Mouse (Mus musculus) frontal cortex, postnatal 14 days (tissue): ENCODE data around the gene Abcg4.

Experiments used
- DNase-seq, 2 experiments: peaks; one replicate each; pipeline ENCODE4 v3.0.0; 2022; ENCODE audit warnings: low spot score in 2 of 2

Abcg4 gene

DNA sequence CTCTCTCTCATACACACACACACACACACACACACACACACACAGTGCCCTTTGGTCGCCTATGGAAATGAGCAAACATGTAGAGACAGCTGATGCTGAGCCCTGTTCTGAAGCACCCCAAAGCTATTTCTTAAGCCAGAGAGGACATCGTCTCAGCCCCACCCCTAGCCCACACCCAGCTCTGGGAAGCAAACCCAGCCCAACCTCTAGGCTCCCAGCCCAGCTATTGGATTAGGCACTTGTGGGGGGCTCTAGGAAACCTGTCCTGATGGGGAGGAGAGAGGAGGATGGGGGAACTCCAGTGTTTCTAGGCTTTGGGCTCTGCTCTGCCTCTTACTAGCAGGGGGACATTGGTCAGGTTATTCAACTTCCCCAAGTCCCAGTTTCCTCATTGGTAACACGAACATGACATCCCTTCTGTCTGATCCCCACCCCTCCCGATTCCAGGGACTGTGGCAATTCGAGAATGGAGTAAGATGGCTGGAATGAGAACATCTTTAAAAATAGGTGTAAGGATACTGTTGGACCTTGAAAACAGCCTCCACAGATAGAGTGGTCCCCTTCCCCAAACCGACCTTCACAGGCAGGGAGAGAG, 2.1 kb downstream of the Abcg4 start:
- DNase-seq: no peak

DNA sequence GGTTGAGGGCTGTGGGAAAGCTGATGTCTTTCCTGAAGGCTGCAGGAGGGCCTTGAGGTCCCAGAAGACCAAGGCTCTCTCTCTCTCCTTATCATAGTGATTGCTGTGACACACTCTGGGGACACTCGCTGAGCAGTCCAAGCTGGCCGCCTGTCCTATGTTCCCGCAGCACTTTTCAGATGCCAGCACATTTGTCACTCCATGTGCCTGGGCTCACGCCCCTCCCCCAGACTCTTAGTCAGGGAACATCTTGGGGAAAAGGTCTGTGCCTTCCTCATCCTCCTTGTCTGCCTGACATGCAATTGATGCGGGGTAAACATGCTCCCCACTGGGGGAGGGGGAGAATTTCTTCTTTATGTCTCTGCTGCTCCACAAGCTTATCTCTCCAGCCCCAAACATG, 5.2 kb downstream of the Abcg4 start:
- no peak for DNase-seq

DNA sequence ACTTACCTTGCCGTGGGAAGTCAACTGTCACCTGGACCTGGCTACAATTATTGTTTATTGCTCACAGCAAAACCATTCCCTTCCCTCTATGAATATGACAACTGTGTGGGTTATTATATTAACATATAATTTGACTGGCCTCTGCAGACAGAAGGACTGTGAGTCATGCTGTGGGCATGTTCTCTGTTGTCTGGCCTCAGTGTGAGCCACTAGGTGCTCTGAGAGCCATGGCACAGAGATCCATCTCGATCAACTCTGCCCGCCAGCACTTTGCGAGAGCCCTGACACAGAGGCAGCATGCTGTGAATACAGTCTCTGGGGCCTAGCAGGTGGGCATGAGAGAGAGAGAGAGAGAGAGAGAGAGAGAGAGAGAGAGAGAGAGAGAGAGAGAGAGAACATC, 18.4 kb downstream of the Abcg4 start:
- no peak for DNase-seq

DNA sequence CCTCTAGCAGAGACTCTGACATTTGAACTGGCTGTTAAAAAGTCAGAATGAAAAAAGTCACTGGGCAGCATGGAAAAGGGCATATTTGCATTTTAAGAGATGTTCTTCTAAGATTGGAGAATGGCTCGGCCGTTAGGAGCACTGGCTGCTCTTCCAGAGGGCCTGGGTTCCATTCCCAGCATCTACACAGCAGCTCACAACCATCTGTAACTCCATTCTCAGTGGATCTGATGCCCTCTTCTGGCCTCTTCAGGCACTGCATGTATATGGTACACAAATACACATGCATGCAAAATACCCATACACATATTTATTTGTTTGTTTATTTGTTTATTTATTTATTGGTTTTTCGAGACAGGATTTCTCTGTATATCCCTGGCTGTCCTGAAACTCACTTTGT, 19.3 kb downstream of the Abcg4 start:
- no peak for DNase-seq

DNA sequence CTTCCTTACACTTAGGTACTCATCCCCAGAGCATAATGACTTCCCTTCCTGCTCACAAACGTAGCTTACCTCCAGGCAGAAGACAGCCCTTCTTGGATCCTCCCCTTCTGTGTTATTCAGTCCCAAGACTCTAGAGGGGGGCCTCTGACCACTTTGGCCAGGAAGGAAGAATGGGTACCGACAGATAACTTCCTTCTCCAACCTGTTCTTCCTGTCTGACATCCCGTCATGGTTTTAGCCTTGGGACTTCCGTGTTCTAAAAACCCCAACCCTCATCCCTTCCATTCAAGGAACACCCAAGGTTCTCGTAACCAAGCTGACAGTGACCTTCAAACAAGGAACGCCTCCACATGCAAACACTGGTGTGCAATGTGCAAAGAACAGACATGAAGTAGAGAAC, 20.0 kb downstream of the Abcg4 start, which contains the start of gene Nlrx1:
Nlrx1 (minus strand) TSS at position 168 of the 400 bp plus-strand sequence.
- no peak for DNase-seq

DNA sequence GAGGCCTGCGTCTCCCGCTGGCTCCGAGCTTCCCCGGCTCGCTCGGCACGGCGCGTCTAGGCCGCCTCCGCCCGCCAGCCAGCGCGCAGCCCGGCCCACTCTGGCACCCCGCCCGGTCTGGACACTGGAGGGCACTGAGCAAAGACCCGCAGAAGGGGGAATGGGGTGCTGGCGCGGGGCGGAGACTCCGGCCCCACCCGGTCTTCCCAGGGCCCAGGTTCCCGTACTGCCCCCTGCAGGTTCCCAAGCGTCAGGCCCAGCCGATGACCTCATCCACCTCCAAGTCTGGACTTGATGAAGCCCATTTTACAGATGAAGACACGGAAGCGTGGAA, 20.4 kb downstream of the Abcg4 start:
- DNase-seq: peak; percentile 66 to 73

DNA sequence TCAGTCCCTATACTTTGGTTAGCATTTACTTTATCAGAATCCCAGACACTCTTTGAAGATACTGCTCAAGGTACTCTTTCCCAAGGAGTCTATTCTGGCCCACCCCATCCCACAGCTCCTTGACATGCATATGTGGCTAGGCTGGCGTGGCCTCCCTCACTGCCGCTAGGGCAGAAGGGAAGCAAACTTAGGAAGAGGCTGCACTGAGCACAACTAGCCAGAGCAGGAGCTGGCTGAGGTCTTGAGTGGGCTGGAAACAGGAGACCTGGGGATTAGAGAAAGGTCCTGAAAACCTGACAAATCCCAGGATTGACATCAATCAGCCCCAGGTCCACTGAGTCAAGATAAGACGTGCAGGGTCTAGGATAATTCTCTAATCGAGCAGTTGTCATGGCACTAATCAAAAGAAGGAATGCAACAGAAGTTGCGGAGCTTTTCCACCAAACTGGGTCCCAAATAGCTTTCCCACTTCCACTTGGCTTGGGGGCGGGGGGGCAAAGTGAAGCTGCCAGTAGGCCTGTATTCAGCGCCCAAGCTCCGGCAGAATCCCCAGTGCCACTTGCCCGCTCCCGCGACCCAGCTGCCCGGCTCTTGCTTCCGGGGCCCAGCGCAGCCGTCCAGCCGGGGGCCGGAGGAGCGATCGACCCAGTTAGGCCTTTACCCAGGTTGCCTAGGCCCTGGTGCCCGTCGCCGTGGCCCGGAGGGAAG, 20.9 kb downstream of the Abcg4 start:
- no peak for DNase-seq

DNA sequence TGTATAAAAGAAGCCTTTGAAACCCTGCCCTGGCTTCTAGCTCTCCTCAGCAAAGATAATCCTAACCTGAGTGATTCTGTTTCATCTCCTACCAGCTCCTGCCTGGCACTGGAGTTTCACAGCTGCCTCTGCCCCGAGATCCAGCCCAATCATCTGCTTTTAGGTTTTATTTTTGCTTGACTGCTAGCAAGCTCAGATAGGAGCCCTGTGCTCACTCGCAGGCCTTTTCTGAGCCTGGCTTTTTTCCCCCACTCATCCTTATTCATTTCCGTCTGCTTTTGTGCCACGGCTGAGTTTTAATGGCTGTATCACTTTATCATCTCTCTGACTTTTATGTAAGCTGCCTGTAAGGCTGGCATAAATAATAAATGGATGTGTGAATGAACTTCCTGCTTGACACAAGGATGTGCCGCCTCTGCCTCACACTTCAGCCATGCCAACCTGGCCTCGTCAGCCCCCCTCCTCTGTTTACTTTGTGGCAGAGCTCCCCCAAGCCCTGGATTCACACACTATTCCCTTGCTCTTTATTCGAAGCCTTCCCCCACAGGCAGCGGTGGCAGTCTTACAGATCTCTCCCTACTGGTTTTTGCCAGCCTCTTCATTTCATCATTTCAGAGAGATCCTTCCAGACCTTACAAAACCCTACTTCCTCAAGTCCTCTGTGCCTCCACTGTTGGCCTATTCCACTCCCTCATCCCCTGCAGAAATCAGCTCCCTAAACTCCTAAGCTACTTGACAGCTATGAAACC, 21.8 kb downstream of the Abcg4 start:
- DNase-seq: peak in 1 of 2 experiments; percentile 27

DNA sequence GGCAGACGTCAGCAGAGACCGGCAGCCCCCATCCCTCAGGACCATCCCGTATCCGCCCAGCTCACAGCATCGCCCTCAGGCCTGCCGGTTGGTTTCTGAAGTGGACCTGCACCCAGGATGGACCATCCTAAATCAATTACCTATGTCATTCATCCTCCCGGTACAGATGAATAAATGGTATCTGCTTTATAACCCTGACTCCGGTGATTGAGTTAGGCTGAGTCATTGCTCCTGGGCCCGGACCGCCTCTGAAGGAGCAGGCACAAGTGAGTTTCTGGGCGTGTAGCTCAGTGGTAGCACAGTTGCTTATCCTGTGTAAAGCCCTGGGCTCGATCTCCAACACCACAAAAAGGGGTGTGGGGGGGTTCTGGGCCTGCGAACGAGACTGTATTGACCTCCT, 27.0 kb downstream of the Abcg4 start:
- DNase-seq: no peak

DNA sequence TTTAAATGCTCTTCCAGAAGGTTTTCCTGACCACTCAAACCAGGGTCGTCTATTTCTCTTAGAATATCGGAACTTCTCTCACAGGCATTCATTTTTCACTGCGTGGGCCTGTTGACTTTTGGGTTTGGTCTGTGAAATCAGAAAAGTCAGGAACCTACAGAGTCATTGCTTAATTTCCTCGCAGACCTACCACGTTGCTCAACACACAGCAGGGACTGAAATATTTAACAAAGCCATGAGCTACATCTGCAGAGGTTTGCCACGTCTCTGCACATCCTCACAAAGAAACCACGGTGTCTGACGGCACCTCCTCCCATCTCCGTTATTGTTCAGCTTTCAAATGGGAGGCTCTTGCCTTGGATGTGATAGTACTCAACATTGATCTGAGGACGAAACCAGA, 29.4 kb downstream of the Abcg4 start:
- DNase-seq: no peak

DNA sequence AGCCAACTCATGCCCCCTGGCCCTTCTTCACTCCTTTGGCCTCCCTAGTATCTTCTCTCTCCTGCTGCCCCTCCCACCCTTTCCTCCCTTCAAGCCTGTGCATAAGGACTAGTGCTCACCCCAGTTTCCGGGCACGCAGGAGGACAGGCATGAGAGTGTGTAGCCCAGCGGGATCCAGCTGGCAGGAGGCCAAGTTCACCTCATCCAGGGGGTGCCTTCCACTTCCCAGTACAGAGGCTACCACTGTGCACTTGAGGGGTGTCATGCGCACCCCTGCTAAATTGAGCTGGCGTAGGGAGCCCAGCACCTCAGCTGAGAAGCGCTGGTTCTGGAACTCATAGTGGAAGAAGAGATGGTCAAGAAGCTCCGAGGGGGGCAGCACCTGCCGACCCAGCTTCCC, 32.2 kb downstream of the Abcg4 start:
- no peak for DNase-seq

DNA sequence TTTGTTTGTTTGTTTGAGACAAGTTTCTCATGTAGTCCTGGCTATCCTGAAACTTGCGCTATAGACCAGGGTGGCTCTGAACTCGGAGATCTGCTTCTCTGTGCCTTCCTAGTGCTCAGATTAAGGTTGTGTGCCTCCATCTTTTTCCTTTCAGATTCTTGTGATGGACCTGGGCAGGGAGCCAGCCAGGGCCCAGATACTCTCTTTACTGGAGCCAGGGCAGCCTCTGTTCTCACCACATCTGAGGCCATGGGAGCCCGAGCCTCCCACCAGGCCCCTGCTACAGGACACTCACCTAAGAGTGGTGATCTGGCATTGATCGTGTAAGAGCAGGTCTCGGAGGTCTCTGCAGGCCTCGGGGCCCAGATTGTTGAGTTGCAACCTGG, 33.3 kb downstream of the Abcg4 start:
- DNase-seq: no peak

DNA sequence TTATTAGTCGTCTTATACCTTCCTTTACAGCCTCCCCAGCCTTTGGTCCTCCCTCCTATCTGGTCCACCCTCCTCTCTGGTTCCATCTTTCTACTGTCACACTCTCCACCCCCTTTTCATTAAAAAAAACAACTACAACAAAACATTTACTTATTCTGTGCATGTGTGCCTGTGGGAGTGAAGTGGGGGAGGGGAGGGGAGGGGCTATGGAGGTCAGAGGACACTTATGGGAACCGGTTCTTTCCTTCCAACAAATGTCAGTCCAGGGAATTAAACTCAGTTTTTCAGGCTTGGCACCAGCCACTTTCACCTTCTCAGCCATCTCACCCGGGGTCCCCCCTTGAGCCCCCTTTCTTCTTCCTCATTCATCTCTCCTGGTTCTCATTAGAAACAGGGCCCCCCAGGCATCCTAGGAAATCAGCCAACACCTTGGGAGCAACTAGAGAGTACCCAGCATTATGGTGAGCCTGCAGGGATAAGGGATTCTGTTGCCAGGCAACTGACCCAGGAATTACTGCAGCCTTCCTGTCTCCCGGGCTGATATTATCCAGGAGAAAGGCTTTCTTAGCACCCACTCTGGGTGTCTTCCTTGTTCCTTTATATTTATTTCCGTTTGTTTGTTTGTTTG, 33.8 kb downstream of the Abcg4 start:
- no peak for DNase-seq

DNA sequence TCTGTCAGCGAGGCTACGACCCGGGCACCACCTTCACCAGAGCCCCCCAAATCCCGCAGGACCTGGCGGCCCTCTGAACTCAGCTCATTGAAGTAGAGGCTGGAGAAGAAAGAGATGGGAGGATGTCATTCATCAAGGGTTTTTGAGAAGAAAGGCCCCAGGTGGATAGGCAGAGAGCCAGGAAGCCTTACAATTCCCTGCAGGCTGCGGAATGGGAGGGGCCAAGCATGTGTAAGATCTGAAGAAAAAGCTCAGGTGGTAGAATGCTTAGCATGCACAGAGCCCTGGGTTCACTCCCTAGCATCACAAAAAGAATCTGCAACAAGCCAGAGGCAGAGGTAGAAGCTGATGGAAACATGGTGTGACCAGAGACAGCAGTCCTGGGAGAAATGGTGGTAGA, 35.0 kb downstream of the Abcg4 start:
- no peak for DNase-seq

DNA sequence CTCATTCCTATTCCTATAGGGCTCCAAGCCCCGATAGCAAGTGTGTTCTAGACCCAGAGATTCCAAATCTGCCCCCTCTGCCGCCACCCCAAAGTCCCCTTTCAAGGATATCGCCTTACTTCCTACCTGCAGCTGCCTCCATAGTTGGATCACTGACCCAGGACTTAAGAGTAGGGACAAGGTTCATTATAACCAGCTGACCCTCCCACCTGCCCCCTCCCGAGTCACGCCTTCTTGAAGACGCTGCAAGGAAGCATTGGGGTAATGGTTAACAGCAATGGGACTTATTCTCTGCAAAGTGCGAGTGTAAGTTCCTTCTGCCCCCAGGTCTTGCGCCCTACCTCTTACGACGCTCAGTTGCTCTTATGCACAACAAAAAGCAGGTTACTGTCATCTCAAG, 37.1 kb downstream of the Abcg4 start, which contains the start of gene Pdzd3:
Pdzd3 (minus strand) TSS at position 158 of the 400 bp plus-strand sequence.
- no peak for DNase-seq

DNA sequence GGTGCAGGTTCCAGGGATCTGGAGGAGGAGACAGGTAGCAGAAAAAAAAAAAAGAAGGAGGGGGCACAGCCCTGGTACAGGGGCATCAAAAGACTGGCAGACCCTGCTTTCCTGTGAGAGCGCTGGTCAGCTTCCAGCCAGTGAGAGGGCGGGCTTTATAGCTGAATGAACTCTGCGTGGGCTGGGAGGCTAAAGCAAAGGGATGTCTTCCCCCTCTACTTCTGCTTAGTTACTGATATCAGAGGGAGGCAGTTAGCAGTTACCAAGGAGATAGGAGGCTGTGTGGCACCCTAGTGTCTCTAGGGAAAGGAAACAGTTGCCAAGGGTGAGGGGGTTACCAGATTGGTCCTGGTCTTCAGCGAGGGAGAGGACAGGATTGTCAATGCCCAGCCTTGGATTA, 38.0 kb downstream of the Abcg4 start:
- DNase-seq: no peak

DNA sequence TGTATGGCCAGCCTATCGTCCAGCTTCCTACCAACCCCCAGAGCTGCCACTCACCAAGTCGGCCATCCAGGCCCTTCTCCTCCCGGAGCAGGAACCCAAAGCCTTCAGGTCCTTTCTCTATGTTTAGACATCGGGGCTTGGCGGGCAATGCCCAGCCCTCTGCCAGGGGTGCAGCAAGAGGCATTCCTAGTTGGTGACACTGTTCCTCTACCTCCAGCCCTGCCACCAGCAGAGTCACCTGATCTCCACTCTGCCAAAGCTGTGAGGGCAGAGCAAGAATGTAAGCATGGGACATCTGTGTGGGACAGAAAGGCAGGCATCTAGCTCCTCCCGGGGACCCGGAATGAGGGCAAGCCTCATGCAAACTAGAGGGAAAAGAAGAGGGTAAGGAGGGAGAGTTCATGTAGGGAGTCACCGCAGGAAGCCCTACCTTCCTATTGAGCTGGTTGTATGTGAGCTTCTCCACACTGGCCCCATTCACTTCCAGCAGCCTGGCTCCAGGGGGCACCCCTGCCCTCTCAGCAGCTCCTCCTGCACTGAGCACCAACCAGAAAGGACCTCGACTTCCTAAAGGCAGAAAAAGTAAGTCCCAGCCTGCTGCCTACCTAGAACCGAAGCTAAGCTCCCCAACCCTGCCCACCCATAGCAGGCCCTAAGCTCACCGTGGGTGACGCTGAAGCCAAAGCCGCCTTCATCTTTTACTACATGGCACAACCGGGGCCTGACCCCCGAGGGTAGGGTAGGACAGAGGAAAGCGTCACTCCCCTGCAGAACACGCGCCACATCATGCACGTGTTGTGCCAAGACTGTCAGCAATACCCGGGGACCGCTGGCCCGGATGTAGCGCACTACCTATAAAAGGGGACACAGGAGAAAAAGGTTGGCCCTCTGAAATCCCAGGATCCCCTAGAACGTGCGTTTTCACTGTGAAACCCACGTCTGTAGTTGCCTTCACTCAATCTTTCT, 39.0 kb downstream of the Abcg4 start:
- DNase-seq: peak in 1 of 2 experiments; percentile 59

DNA sequence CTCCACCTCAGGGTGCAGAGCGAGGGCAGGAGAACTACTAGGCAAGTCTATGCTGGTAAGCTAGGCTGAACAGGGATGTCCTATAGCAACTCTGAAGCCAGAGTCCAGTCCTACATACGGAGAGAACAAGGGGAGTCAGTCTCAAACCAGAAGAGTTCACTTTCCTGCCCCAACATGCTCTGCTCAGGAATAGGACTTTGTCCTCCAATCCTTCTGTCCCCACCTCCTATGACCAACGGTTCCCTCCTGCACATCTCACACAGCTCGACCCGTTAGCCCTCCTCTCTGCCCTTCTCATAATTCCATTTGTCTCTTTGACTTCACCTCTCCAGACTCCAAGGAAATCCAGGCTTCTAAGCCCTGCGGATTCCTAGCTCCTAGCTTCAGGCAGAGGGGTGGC, 40.5 kb downstream of the Abcg4 start:
- no peak for DNase-seq

DNA sequence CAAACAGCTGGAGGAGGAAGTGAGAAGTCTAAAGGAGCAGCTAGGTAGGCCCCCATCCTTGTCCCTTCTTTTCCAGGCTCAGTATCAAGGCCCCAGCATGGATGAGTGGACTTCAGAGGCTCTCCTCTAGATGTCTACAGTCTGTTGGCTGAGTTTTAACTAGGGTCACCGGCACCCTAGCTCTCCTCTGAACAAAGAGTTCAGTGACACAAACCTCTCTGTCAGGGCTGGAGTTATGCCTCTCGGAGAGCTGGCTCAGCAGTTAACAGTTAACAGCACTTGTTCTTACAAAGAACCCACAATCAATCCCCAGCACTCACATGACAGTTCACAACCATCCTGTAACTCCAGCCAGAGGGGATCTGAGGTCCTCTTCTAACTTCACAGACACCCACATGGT, 44.8 kb downstream of the Abcg4 start:
- no peak for DNase-seq

DNA sequence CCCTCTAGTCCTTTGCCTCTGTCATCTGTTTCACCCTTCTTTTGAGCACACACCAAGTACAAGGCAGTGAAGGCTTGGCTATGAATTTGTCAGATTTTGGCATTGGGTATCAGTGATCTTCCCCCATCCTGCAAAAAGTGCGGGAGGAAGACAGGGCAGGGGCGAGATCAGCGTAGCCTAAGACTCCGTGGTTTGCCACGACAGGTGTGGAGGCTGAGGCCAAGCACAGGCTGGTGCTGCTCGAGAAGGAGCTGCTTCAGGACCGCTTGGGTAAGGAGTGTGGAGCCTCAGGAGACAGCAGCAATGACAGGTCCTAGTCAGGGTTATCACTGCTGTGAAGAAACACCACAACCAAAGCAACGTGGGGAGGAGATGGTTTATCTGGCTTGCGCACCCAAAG, 47.0 kb downstream of the Abcg4 start:
- no peak for DNase-seq

DNA sequence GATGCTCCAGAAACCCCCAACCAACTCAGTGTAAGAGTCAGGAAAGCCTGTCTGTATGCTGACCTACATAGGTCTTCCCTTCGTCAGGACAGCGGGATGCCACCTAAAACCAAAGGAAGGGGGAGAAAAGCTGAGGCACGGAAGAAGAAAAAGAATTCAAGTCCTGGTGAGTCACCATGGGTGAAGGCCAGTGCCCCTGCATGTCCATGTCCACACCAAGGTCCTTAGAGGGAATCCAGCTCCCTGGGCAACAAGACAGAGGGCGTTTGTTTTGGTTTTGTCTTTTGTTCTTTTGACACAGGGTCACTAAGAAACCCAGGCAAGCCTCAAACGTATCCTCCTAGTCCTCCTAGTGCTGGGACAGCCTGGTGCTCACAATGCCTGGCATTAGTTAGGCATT, 47.5 kb downstream of the Abcg4 start:
- DNase-seq: no peak

DNA sequence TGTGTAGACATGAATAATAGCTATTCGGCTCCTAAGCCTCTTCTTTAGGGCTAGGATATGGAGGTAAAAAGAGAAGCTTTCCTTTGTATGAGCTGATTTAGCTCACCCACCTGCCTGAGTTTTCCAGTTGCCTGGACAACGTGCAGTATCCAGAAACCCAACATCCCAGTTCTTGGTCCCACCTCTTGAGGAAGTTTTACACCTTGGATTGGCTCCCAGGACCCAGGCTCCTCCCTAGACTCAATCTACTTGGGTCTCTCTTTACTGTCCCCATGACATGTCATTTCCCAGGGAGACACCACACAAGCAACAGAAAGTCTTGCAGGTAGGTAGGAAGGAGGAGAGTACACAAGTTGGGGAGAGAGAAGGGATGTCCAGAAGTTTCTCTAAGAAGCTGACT, 48.0 kb downstream of the Abcg4 start, which contains the start of gene Ccdc153:
Ccdc153 (plus strand) TSS at position 278 of the 400 bp plus-strand sequence.
- no peak for DNase-seq
